28 mouse cellular contexts compared by ENCODE assay signal in genomic region chr6:137131794-137132193, GRCm38 (mm10). TPM values are rescaled to one million over a fixed set of nuclear protein-coding genes. Genes with fewer than 3 reads are reported as not detected.
"Had no signal": no experiment of that assay in that cellular context is flagged by ENCODE, and none has a peak within 500 bp of the region (broad histone marks: within the 10 kb centered on the region; RNA-seq: fewer than 3 reads in every experiment).

No protein-coding gene starts in this region.

- H3K27me3 ChIP-seq: embryonic facial prominence, embryonic 12.5 days; embryonic facial prominence, embryonic 13.5 days; embryonic facial prominence, embryonic 15.5 days; forebrain, embryonic 12.5 days; forebrain, embryonic 13.5 days; forebrain, embryonic 15.5 days had no signal

- H3K4me3 ChIP-seq: embryonic facial prominence, embryonic 10.5 days; embryonic facial prominence, embryonic 12.5 days; embryonic facial prominence, embryonic 13.5 days; embryonic facial prominence, embryonic 15.5 days; erythroblast, embryonic 14.5 days; forebrain, embryonic 10.5 days; forebrain, embryonic 12.5 days; forebrain, embryonic 13.5 days; forebrain, embryonic 15.5 days; gastrocnemius, adult 2 months; heart, adult 2 months had no signal

- DNase-seq: cerebellum, adult 2 months; cerebellum, adult 8-10 months; cerebellum, adult 9-10 months; cerebellum, adult 9-11 months; cerebellum, postnatal 10 days; cerebellum, postnatal 14 days; cerebellum, postnatal 25 days; cerebellum, postnatal 36 days; embryo, embryonic 11 days; forebrain, postnatal 0 days; gastrocnemius, adult 2 months; gastrocnemius, postnatal 10 days; gastrocnemius, postnatal 14 days; gastrocnemius, postnatal 25 days; gastrocnemius, postnatal 36 days; heart, adult 18-20 months; heart, adult 2 months had no signal

- H3K9ac ChIP-seq: embryonic facial prominence, embryonic 12.5 days; embryonic facial prominence, embryonic 13.5 days; embryonic facial prominence, embryonic 15.5 days; forebrain, embryonic 12.5 days; forebrain, embryonic 13.5 days; forebrain, embryonic 15.5 days; forebrain, postnatal 0 days had no signal

- H3K4me2 ChIP-seq: embryonic facial prominence, embryonic 12.5 days; embryonic facial prominence, embryonic 13.5 days; embryonic facial prominence, embryonic 15.5 days; forebrain, embryonic 12.5 days; forebrain, embryonic 13.5 days; forebrain, embryonic 15.5 days had no signal

- H3K9me3 ChIP-seq: embryonic facial prominence, embryonic 10.5 days; embryonic facial prominence, embryonic 12.5 days; embryonic facial prominence, embryonic 13.5 days; embryonic facial prominence, embryonic 15.5 days; forebrain, embryonic 10.5 days; forebrain, embryonic 12.5 days; forebrain, embryonic 13.5 days; forebrain, embryonic 15.5 days had no signal

- ATAC-seq: forebrain, embryonic 13.5 days; forebrain, embryonic 14.5 days; forebrain, embryonic 15.5 days; forebrain, embryonic 16.5 days; forebrain, postnatal 0 days had no signal

- H3K36me3 ChIP-seq: embryonic facial prominence, embryonic 10.5 days; embryonic facial prominence, embryonic 12.5 days; embryonic facial prominence, embryonic 13.5 days; embryonic facial prominence, embryonic 15.5 days; forebrain, embryonic 10.5 days; forebrain, embryonic 12.5 days; forebrain, embryonic 15.5 days had no signal

- H3K27ac ChIP-seq: embryonic facial prominence, embryonic 10.5 days; embryonic facial prominence, embryonic 12.5 days; embryonic facial prominence, embryonic 13.5 days; embryonic facial prominence, embryonic 15.5 days; forebrain, embryonic 10.5 days; forebrain, embryonic 12.5 days; forebrain, embryonic 13.5 days; forebrain, embryonic 15.5 days; gastrocnemius, adult 2 months; heart, adult 2 months had no signal

RNA-seq across cellular contexts. Expression of gene Rerg, which starts 38.5 kb away (rescaled TPM):
- polyA plus RNA-seq: erythroblast, embryonic 14.5 days had no signal
